Mouse (Mus musculus) MEL (cell line): Measurements from ENCODE around the gene Myo19.

Experiments used
- BHLHE40 ChIP-seq: IDR thresholded peaks from 2 replicates; pipeline ENCODE4 v1.6.1; 2012; ENCODE audit warnings: low read depth, mild to moderate bottlenecking, inconsistent platforms, low read length, improper control_type of control experiment, borderline replicate concordance
- CTCF ChIP-seq, 3 experiments: IDR thresholded peaks in 2 of 3; conservative IDR thresholded peaks in 1 of 3; 2 replicates each; pipeline ENCODE4 v1.5.1; 2011 to 2012; ENCODE audit warnings: low read length in 3 of 3, low read depth in 2 of 3, mild to moderate bottlenecking in 2 of 3, improper control_type of control experiment in 1 of 3, inconsistent platforms in 1 of 3, mixed read lengths in 1 of 3, moderate library complexity in 1 of 3; ENCODE audit not compliant: control insufficient read depth in 1 of 3, insufficient read depth in 1 of 3, poor library complexity in 1 of 3, severe bottlenecking in 1 of 3
- E2F4 ChIP-seq: IDR thresholded peaks from 2 replicates; pipeline ENCODE4 v1.6.1; 2011; ENCODE audit warnings: low read depth, low read length, improper control_type of control experiment, borderline replicate concordance
- EP300 ChIP-seq, 2 experiments: IDR thresholded peaks; 2 replicates each; pipeline ENCODE4 v1.6.1; 2011; ENCODE audit warnings: improper control_type of control experiment in 2 of 2, low read length in 2 of 2, low read depth in 1 of 2, mild to moderate bottlenecking in 1 of 2
- ETS1 ChIP-seq: IDR thresholded peaks from 2 replicates; pipeline ENCODE4 v1.6.1; 2012; ENCODE audit warnings: low read depth, mild to moderate bottlenecking, inconsistent platforms, low read length, improper control_type of control experiment, moderate library complexity
- GATA1 ChIP-seq: IDR thresholded peaks from 2 replicates; pipeline ENCODE4 v1.6.1; 2011; ENCODE audit warnings: low read depth, low read length, improper control_type of control experiment
- MEF2A ChIP-seq: IDR thresholded peaks from 2 replicates; pipeline ENCODE4 v1.6.1; 2014; ENCODE audit warnings: low read depth, mild to moderate bottlenecking, inconsistent platforms, low read length, improper control_type of control experiment; ENCODE audit not compliant: poor library complexity, insufficient replicate concordance, severe bottlenecking; ENCODE audit errors: extremely low read depth
- RCOR1 ChIP-seq: IDR thresholded peaks from 2 replicates; pipeline ENCODE4 v1.6.1; 2012; ENCODE audit warnings: low read depth, mild to moderate bottlenecking, inconsistent platforms, low read length, improper control_type of control experiment
- USF1 ChIP-seq: IDR thresholded peaks from 2 replicates; pipeline ENCODE4 v1.6.1; 2014; ENCODE audit warnings: low read depth, mild to moderate bottlenecking, inconsistent platforms, low read length, improper control_type of control experiment, moderate library complexity
- ZKSCAN1 ChIP-seq: IDR thresholded peaks from 2 replicates; pipeline ENCODE4 v1.6.1; 2012; ENCODE audit warnings: low read depth, mild to moderate bottlenecking, inconsistent platforms, low read length, improper control_type of control experiment, moderate library complexity
- ZNF384 ChIP-seq: IDR thresholded peaks from 2 replicates; pipeline ENCODE4 v1.6.1; 2012; ENCODE audit warnings: low read depth, mild to moderate bottlenecking, inconsistent platforms, low read length, improper control_type of control experiment

DNA sequence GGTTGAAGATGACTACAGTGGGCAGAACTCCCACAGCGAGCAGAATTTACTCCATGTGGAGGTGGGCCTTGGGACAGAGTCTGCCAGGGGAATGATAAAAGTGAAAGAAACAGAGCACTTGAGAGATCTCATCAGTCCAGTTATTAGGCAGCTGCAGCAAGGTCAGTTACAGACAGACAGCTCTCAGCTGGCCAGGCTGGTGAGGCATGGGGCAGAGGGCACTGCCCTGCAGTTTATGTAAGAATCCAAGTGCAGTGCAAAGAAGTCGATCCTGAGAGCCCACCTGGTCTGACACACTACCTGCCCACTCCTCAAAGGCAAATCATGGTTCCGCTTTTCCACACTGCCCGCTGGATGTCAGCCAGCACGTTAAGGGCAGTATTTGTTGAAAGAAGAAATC, 6.3 kb downstream of the Myo19 start:
- TF ChIP-seq MEF2A = no peak
- TF ChIP-seq ZNF384 = no peak
- no peak for TF ChIP-seq CTCF (IDR thresholded peaks at IDR 0.05 in 2 of 3, conservative IDR thresholded peaks at IDR 0.05 in 1 of 3; ENCODE audit: control insufficient read depth in 1 of 3, insufficient read depth in 1 of 3, low read depth in 2 of 3, low read length in 3 of 3, poor library complexity in 1 of 3, severe bottlenecking in 1 of 3)
- TF ChIP-seq GATA1 = no peak
- TF ChIP-seq ETS1 = no peak
- no peak for TF ChIP-seq BHLHE40
- no peak for TF ChIP-seq EP300 (IDR thresholded peaks at IDR 0.05; ENCODE audit: low read depth in 1 of 2, low read length in 2 of 2)
- TF ChIP-seq RCOR1 = no peak
- no peak for TF ChIP-seq USF1
- no peak for TF ChIP-seq E2F4
- TF ChIP-seq ZKSCAN1 = no peak
